ENCODE assay signal across 9 mouse cellular contexts in the genomic region with DNA sequence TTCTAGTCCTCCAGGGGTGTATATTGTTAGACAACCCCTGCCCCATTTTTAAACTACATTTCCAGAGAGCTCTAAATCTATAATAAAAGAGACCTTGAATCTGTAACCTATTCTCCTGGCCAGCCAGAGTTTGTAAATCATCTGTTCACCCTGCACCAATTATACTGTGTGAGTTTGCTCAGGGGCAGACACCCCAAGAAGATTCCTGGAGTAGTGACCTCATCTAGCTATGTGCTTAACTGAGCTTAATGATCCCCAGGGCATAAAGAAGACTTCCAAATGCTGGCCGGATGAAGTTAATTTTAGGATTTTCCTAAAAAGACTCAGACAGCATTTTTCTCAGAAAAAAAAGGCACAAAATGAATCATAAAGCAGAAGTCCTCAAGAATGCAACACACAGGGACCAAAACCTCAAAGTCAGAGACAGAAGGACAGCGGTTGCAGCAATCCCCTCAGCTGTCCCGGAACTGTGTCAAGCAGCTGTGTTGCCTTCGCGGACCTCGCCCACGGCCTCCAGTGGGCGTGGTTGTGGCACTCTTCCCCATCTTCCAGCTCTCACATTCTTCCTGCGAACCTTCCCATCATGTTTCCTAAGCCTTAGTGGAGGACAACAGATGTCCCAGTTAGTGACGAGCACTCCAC. TPM values are rescaled to one million over a fixed set of nuclear protein-coding genes. Genes with fewer than 3 reads are reported as not detected.
DNase-seq lines count a peak whose midpoint lies in the region; ATAC-seq and TF ChIP-seq lines count a peak whose summit lies in the region.
"Had no signal": no experiment of that assay in that cellular context is flagged by ENCODE, and none has a peak within 500 bp of the region (broad histone marks: within the 10 kb centered on the region; RNA-seq: fewer than 3 reads in every experiment).

No protein-coding gene starts in this region.

- no peak overlapping the region for H3ac ChIP-seq in myocyte (ENCODE audit: control insufficient read depth, insufficient read length)

- H3K36me3 ChIP-seq in myocyte (ENCODE audit: control insufficient read depth, insufficient read depth), result no peaks in the 10 kb centered on the region
- no peaks in the 10 kb centered on the region for H3K36me3 ChIP-seq in forebrain, embryonic 15.5 days

- TF ChIP-seq POLR2A in myocyte (IDR thresholded peaks at IDR 0.05; ENCODE audit: insufficient read length, low read depth), result no peak

- ATAC-seq in forebrain, embryonic 15.5 days (replicated peaks), result no peak

- H3K27ac ChIP-seq in forebrain, embryonic 15.5 days (replicated peaks), result no peak overlapping the region

- H3K4me2 ChIP-seq in myocyte (ENCODE audit: low read depth), result peak overlapping the region; percentile 60
- H3K4me2 ChIP-seq in forebrain, embryonic 15.5 days (replicated peaks), result no peak overlapping the region

- DNase-seq in right cerebral cortex, adult 18-20 months, result peak; percentile 39
- no peak for DNase-seq in right cerebral cortex, postnatal 4 days
- peak; percentile 72 for DNase-seq in gastrocnemius, postnatal 25 days
- DNase-seq in kidney, postnatal 14 days, result peak; percentile 62
- DNase-seq in layer of hippocampus, adult 18-20 months (ENCODE audit: low spot score in 2 of 2), result no peak
- no peak for DNase-seq in layer of hippocampus, adult 9-10 months (ENCODE audit: low spot score)

- H3K79me2 ChIP-seq in myocyte (ENCODE audit: control insufficient read depth, insufficient read depth), result no peaks in the 10 kb centered on the region

- WGBS in forebrain, embryonic 15.5 days, result 75% methylated on average over 10 of the region's 10 CpGs

- H3K9ac ChIP-seq in forebrain, embryonic 15.5 days (replicated peaks), result no peak overlapping the region

- no peaks in the 10 kb centered on the region for H3K27me3 ChIP-seq in myocyte (ENCODE audit: control insufficient read depth, insufficient read depth, insufficient read length)
- H3K27me3 ChIP-seq in forebrain, embryonic 15.5 days, result no peaks in the 10 kb centered on the region

- no peak overlapping the region for H3K4me3 ChIP-seq in myocyte
- no peak overlapping the region for H3K4me3 ChIP-seq in forebrain, embryonic 15.5 days

- H3K9me3 ChIP-seq in forebrain, embryonic 15.5 days, result no peaks in the 10 kb centered on the region

- no peaks in the 10 kb centered on the region for H3K4me1 ChIP-seq in forebrain, embryonic 15.5 days

TF ChIP-seq in myocyte, 11 proteins besides CTCF, POLR2A, EP300 and RAD21:
- TF ChIP-seq CEBPB (IDR thresholded peaks at IDR 0.05; ENCODE audit: insufficient read depth, poor library complexity, severe bottlenecking) (peak; percentile 66; the same call in 1 of the 2 replicates), MYOD1 (IDR thresholded peaks at IDR 0.05; ENCODE audit: control insufficient read depth in 1 of 3, insufficient read length in 2 of 3, low read depth in 2 of 3) (peak; percentile 61 to 99 (median 98)), TCF3 (IDR thresholded peaks at IDR 0.05; ENCODE audit: insufficient read length, low read depth) (peak; percentile 94), MYOG (IDR thresholded peaks at IDR 0.05; ENCODE audit: control insufficient read depth in 1 of 3, insufficient read depth in 1 of 3, insufficient read length in 2 of 3, low read depth in 2 of 3) (peak; percentile 93 to 100 (median 99)), E2F4 (IDR thresholded peaks at IDR 0.05; ENCODE audit: insufficient read depth) (no peak), TCF12 (IDR thresholded peaks at IDR 0.05; ENCODE audit: insufficient read depth, poor library complexity, severe bottlenecking) (peak; percentile 96), REST (IDR thresholded peaks at IDR 0.05; ENCODE audit: insufficient read depth, insufficient read length) (no peak), USF1 (IDR thresholded peaks at IDR 0.05; ENCODE audit: low read depth) (no peak), POLR2AphosphoS2 (IDR thresholded peaks at IDR 0.05; ENCODE audit: insufficient read length, low read depth) (no peak), MAX (IDR thresholded peaks at IDR 0.05; ENCODE audit: low read depth) (no peak), SRF (IDR thresholded peaks at IDR 0.05; ENCODE audit: control insufficient read depth, insufficient read length, low read depth) (no peak)

RNA-seq across cellular contexts. Expression of a gene that starts 2.8 kb away (rescaled TPM):
- total RNA-seq in gastrocnemius, postnatal 25 days (2021), result not detected
- polyA plus RNA-seq in myocyte (2012; fragmentation: generic; extraction: Trizol), result not detected
- not detected in 2 replicates for polyA plus RNA-seq in forebrain, embryonic 15.5 days (2015; fragmentation: Nextera tagmentation; extraction: Ambion mirVana)
- total RNA-seq in layer of hippocampus, adult 18-20 months (2021), result not detected
- total RNA-seq: left cerebral cortex, postnatal 10 days had no signal

RNA-seq across cellular contexts. Expression of a gene that starts 13.2 kb away (rescaled TPM):
- total RNA-seq in gastrocnemius, postnatal 25 days (2021), result not detected
- polyA plus RNA-seq in myocyte (2012; fragmentation: generic; extraction: Trizol), result not detected
- polyA plus RNA-seq in forebrain, embryonic 15.5 days (2015; fragmentation: Nextera tagmentation; extraction: Ambion mirVana), result not detected in 2 replicates
- not detected for total RNA-seq in layer of hippocampus, adult 18-20 months (2021)
- total RNA-seq: left cerebral cortex, postnatal 10 days had no signal

RNA-seq across cellular contexts. Expression of a gene that starts 23.4 kb away (rescaled TPM):
- total RNA-seq in gastrocnemius, postnatal 25 days (2021), result not detected
- not detected for polyA plus RNA-seq in myocyte (2012; fragmentation: generic; extraction: Trizol)
- not detected in 2 replicates for polyA plus RNA-seq in forebrain, embryonic 15.5 days (2015; fragmentation: Nextera tagmentation; extraction: Ambion mirVana)
- total RNA-seq in layer of hippocampus, adult 18-20 months (2021), result not detected
- total RNA-seq: left cerebral cortex, postnatal 10 days had no signal

RNA-seq across cellular contexts. Expression of a gene that starts 31.2 kb away (rescaled TPM):
- not detected for total RNA-seq in gastrocnemius, postnatal 25 days (2021)
- polyA plus RNA-seq in myocyte (2012; fragmentation: generic; extraction: Trizol), result not detected
- polyA plus RNA-seq in forebrain, embryonic 15.5 days (2015; fragmentation: Nextera tagmentation; extraction: Ambion mirVana), result not detected in 2 replicates
- total RNA-seq in layer of hippocampus, adult 18-20 months (2021), result not detected
- total RNA-seq: left cerebral cortex, postnatal 10 days had no signal

RNA-seq across cellular contexts. Expression of a gene that starts 43.1 kb away (rescaled TPM):
- total RNA-seq in gastrocnemius, postnatal 25 days (2021), result not detected
- polyA plus RNA-seq in myocyte (2012; fragmentation: generic; extraction: Trizol), result not detected
- polyA plus RNA-seq in forebrain, embryonic 15.5 days (2015; fragmentation: Nextera tagmentation; extraction: Ambion mirVana), result not detected in 2 replicates
- total RNA-seq in layer of hippocampus, adult 18-20 months (2021), result not detected
- total RNA-seq: left cerebral cortex, postnatal 10 days had no signal

Comparison
In these comparisons a context has a peak if more than half of its experiments do, and no peak if none do; other contexts are left out.
1. DNase-seq: peak in right cerebral cortex, adult 18-20 months (single experiment), gastrocnemius, postnatal 25 days (single experiment) and kidney, postnatal 14 days (single experiment); none in right cerebral cortex, postnatal 4 days (single experiment), layer of hippocampus, adult 18-20 months (0 of 2) and layer of hippocampus, adult 9-10 months (single experiment).